Mouse (Mus musculus) stomach, embryonic 16.5 days (tissue): ENCODE data around the gene Fam221b. TPM values are rescaled to one million over a fixed set of nuclear protein-coding genes. Genes with fewer than 3 reads are reported as not detected.

Experiments
- ATAC-seq: fragments of 200-750 bp; cut with Nextera tagmentation; 2 replicates; pipeline ENCODE4 v1.8.0; 2017; ENCODE audit warnings: moderate number of reproducible peaks, moderate TSS enrichment; ENCODE audit not compliant: insufficient read depth, low FRiP score
- H3K27ac ChIP-seq: fragments of 300-500 bp; sonication (generic); 2 replicates; pipeline ENCODE4 v1.5.1; 2014; ENCODE audit warnings: low read length
- H3K27me3 ChIP-seq: fragments of 300-500 bp; sonication (generic); 2 replicates; pipeline ENCODE4 v1.6.1; 2014; ENCODE audit warnings: low read length, control low read depth, mixed read lengths; ENCODE audit not compliant: control insufficient read depth, insufficient read depth
- H3K36me3 ChIP-seq: fragments of 300-500 bp; sonication (generic); 2 replicates; pipeline ENCODE4 v1.6.1; 2014; ENCODE audit warnings: low read length; ENCODE audit not compliant: control insufficient read depth, insufficient read depth
- H3K4me1 ChIP-seq: fragments of 300-500 bp; sonication (generic); 2 replicates; pipeline ENCODE4 v1.6.1; 2014; ENCODE audit warnings: low read length, control low read depth, mixed read lengths; ENCODE audit not compliant: control insufficient read depth, insufficient read depth
- H3K4me2 ChIP-seq: fragments of 300-500 bp; sonication (generic); 2 replicates; pipeline ENCODE4 v1.6.1; 2014; ENCODE audit warnings: low read depth, low read length, mixed read lengths
- H3K4me3 ChIP-seq: fragments of 300-500 bp; sonication (generic); replicated peaks from 2 replicates; pipeline ENCODE4 v1.5.1; 2014; ENCODE audit warnings: mild to moderate bottlenecking, low read length
- H3K9ac ChIP-seq: fragments of 300-500 bp; sonication (generic); 2 replicates; pipeline ENCODE4 v1.6.1; 2014; ENCODE audit warnings: low read length
- H3K9me3 ChIP-seq: fragments of 300-500 bp; sonication (generic); replicated peaks from 2 replicates; pipeline ENCODE4 v1.6.1; 2016; ENCODE audit warnings: low read length, control low read depth; ENCODE audit not compliant: control insufficient read depth
- WGBS: fragments of 180-500 bp; shearing (Covaris S2); extraction: QIAGEN DNeasy Blood & Tissue Kit; methylation state at CpG from one replicate; pipeline ENCODE4 v1.1.7; 2014; 5-methylcytosine and 5-hydroxymethylcytosine counted together
- polyA plus RNA-seq: library from polyadenylated mRNA; unstranded; fragments of >200 nt; fragmentation: Nextera tagmentation; extraction: Ambion mirVana; gene quantifications from 2 replicates; pipeline ENCODE4 v1.2.1, GENCODE M21; 2015

The Fam221b gene
- 2.6 and 3.2 TPM in 2 replicates for polyA plus RNA-seq

- Histone ChIP-seq H3K4me3 (peak within 1 kb of the TSS; percentile 80), H3K9me3 (no peaks in the 10 kb centered on the region), H3K9ac (peak within 1 kb of the TSS; percentile 94), H3K4me1 (peaks cover 13% of the 10 kb centered on the region), H3K27ac (peak within 1 kb of the TSS; percentile 57), H3K4me2 (peak within 1 kb of the TSS; percentile 89), H3K36me3 (no peaks in the 10 kb centered on the region), H3K27me3 (peaks cover 4% of the 10 kb centered on the region; the same call in 1 of the 2 replicates)
- peak; percentile 94 for ATAC-seq
- WGBS: 1% methylated on average over 41 of the region's 41 CpGs
Measured at GRCm38 (mm10) chr4:43668782-43669427, at the start of gene Fam221b, which contains the start of gene Tmem8b. Gene Fam221b, minus strand, starts transcription at chr4:43669145. Gene Tmem8b, plus strand, starts transcription at chr4:43668971.

- Histone ChIP-seq H3K4me2 (no peak overlapping the region), H3K27me3 (no peaks in the 10 kb centered on the region), H3K36me3 (no peaks in the 10 kb centered on the region), H3K27ac (no peak overlapping the region), H3K4me3 (no peak overlapping the region), H3K9me3 (no peaks in the 10 kb centered on the region), H3K9ac (no peak overlapping the region), H3K4me1 (no peaks in the 10 kb centered on the region)
- ATAC-seq: 0 out of 2 replicates have a peak, but pooled peaks have one; percentile 33
- 38% methylated on average over 7 of the region's 7 CpGs for WGBS
Measured at GRCm38 (mm10) chr4:43713652-43714219, 44.8 kb upstream of the Fam221b start.

GRCm38 (mm10) chr4:43711821-43712220 is 42.9 kb upstream of the Fam221b start:
- no peaks in the 10 kb centered on the region for H3K27me3 ChIP-seq
- no peaks in the 10 kb centered on the region for H3K36me3 ChIP-seq
- no peak overlapping the region for H3K4me2 ChIP-seq
- no peaks in the 10 kb centered on the region for H3K4me1 ChIP-seq
- no peaks in the 10 kb centered on the region for H3K9me3 ChIP-seq
- 1% methylated on average over 2 of the region's 2 CpGs for WGBS
- H3K9ac ChIP-seq: no peak overlapping the region
- H3K27ac ChIP-seq: no peak overlapping the region
- no peak overlapping the region for H3K4me3 ChIP-seq
- no peak for ATAC-seq

GRCm38 (mm10) chr4:43709869-43710268 is 40.9 kb upstream of the Fam221b start, which contains the start of gene Olfr71:
Gene Olfr71, minus strand, starts transcription at chr4:43710255.
- Histone ChIP-seq H3K4me2 (no peak within 1 kb of the TSS), H3K36me3 (no peaks in the 10 kb centered on the region), H3K27me3 (no peaks in the 10 kb centered on the region), H3K4me3 (no peak within 1 kb of the TSS), H3K9me3 (no peaks in the 10 kb centered on the region), H3K4me1 (no peaks in the 10 kb centered on the region), H3K27ac (no peak within 1 kb of the TSS), H3K9ac (no peak within 1 kb of the TSS)
- 69% methylated on average over 6 of the region's 6 CpGs for WGBS
- no peak for ATAC-seq

- H3K9me3 ChIP-seq: no peaks in the 10 kb centered on the region
- no peaks in the 10 kb centered on the region for H3K36me3 ChIP-seq
- H3K27me3 ChIP-seq: no peaks in the 10 kb centered on the region
- H3K27ac ChIP-seq: no peak overlapping the region
- no peak; the same call in 1 of the 2 replicates for ATAC-seq
- H3K4me3 ChIP-seq: no peak overlapping the region
- WGBS: 73% methylated on average over 13 of the region's 13 CpGs
- H3K4me2 ChIP-seq: no peak overlapping the region
- H3K4me1 ChIP-seq: no peaks in the 10 kb centered on the region
- H3K9ac ChIP-seq: no peak overlapping the region
Measured at GRCm38 (mm10) chr4:43705991-43706390, 37.0 kb upstream of the Fam221b start.

GRCm38 (mm10) chr4:43703851-43704250 is 34.9 kb upstream of the Fam221b start:
- Histone ChIP-seq H3K4me3 (no peak overlapping the region), H3K4me2 (no peak overlapping the region), H3K4me1 (no peaks in the 10 kb centered on the region), H3K27ac (no peak overlapping the region), H3K36me3 (no peaks in the 10 kb centered on the region), H3K9me3 (no peaks in the 10 kb centered on the region), H3K27me3 (no peaks in the 10 kb centered on the region), H3K9ac (no peak overlapping the region)
- WGBS: 67% methylated on average over 8 of the region's 8 CpGs
- ATAC-seq: no peak

GRCm38 (mm10) chr4:43703439-43703838 is 34.5 kb upstream of the Fam221b start:
- Histone ChIP-seq H3K9me3 (no peaks in the 10 kb centered on the region), H3K36me3 (no peaks in the 10 kb centered on the region), H3K27me3 (no peaks in the 10 kb centered on the region), H3K4me1 (no peaks in the 10 kb centered on the region), H3K4me2 (no peak overlapping the region), H3K4me3 (no peak overlapping the region), H3K9ac (no peak overlapping the region), H3K27ac (no peak overlapping the region)
- no peak for ATAC-seq
- 79% methylated on average over 6 of the region's 6 CpGs for WGBS

- Histone ChIP-seq H3K9ac (no peak within 1 kb of the TSS), H3K27ac (no peak within 1 kb of the TSS), H3K4me2 (no peak within 1 kb of the TSS), H3K36me3 (no peaks in the 10 kb centered on the region), H3K9me3 (no peaks in the 10 kb centered on the region), H3K4me1 (no peaks in the 10 kb centered on the region), H3K27me3 (no peaks in the 10 kb centered on the region), H3K4me3 (no peak within 1 kb of the TSS)
- WGBS: 86% methylated on average over 6 of the region's 6 CpGs
- no peak for ATAC-seq
Measured at GRCm38 (mm10) chr4:43700707-43701106, 31.8 kb upstream of the Fam221b start, which contains the start of gene Olfr70. Gene Olfr70, minus strand, starts transcription at chr4:43700807.

- 90% methylated on average over 13 of the region's 13 CpGs for WGBS
Measured at GRCm38 (mm10) chr4:43696561-43696960, 27.6 kb upstream of the Fam221b start.

More at GRCm38 (mm10) chr4:43696561-43696960, 27.6 kb upstream of the Fam221b start:
- H3K4me3 ChIP-seq: no peak overlapping the region
- no peak overlapping the region for H3K9ac ChIP-seq
- H3K36me3 ChIP-seq: no peaks in the 10 kb centered on the region
- no peak overlapping the region for H3K4me2 ChIP-seq
- H3K27me3 ChIP-seq: no peaks in the 10 kb centered on the region
- no peak overlapping the region for H3K27ac ChIP-seq
- H3K9me3 ChIP-seq: no peaks in the 10 kb centered on the region
- H3K4me1 ChIP-seq: peaks cover 3% of the 10 kb centered on the region; the same call in 1 of the 2 replicates
- no peak for ATAC-seq
